Mouse (Mus musculus) kidney, postnatal 0 days (tissue): ENCODE measurements around the gene Idi2. TPM values are rescaled to one million over a fixed set of nuclear protein-coding genes. Genes with fewer than 3 reads are reported as not detected.
A peak's percentile ranks its signal among the peaks of the same experiment; 100 is the strongest.
"Not testable (repeated sequence)": the region's sequence is repeated elsewhere in the genome, so short reads cannot be mapped to it uniquely, and the experiment has no call there.

ENCODE experiments used
- ATAC-seq: fragments of 200-750 bp; cut with Nextera tagmentation; replicated peaks from 2 replicates; pipeline ENCODE4 v1.8.0; 2017; ENCODE audit warnings: low read depth, moderate number of reproducible peaks, moderate TSS enrichment, moderate library complexity; ENCODE audit not compliant: low FRiP score
- DNase-seq: peaks from one replicate; pipeline ENCODE4 v3.0.0-alpha.2; 2016; ENCODE audit warnings: low spot score
- H3K27ac ChIP-seq: fragments of 300-500 bp; sonication (generic); 2 replicates; pipeline ENCODE4 v1.5.1; 2014; ENCODE audit warnings: mild to moderate bottlenecking
- H3K27me3 ChIP-seq: fragments of 300-500 bp; sonication (generic); 2 replicates; pipeline ENCODE4 v1.6.1; 2014; ENCODE audit warnings: low read length, mixed read lengths; ENCODE audit not compliant: insufficient read depth
- H3K36me3 ChIP-seq: fragments of 300-500 bp; sonication (generic); 2 replicates; pipeline ENCODE4 v1.6.1; 2014; ENCODE audit warnings: low read length, mixed read lengths; ENCODE audit not compliant: insufficient read depth
- H3K4me1 ChIP-seq: fragments of 300-500 bp; sonication (generic); replicated peaks from 2 replicates; pipeline ENCODE4 v1.6.1; 2014; ENCODE audit warnings: antibody characterized with exemption, low read length, mixed read lengths; ENCODE audit not compliant: insufficient read depth
- H3K4me2 ChIP-seq: fragments of 300-500 bp; sonication (generic); 2 replicates; pipeline ENCODE4 v1.6.1; 2014; ENCODE audit warnings: mild to moderate bottlenecking, low read length, moderate library complexity, mixed read lengths
- H3K4me3 ChIP-seq: fragments of 300-500 bp; sonication (generic); replicated peaks from 2 replicates; pipeline ENCODE4 v1.5.1; 2014; ENCODE audit warnings: low read depth, low read length
- H3K9ac ChIP-seq: fragments of 300-500 bp; sonication (generic); 2 replicates; pipeline ENCODE4 v1.6.1; 2014; ENCODE audit warnings: low read depth, low read length
- H3K9me3 ChIP-seq: fragments of 300-500 bp; sonication (generic); replicated peaks from 2 replicates; pipeline ENCODE4 v1.6.1; 2016; ENCODE audit warnings: low read length, inconsistent platforms, mixed read lengths
- CTCF ChIP-seq: IDR thresholded peaks from 2 replicates; pipeline ENCODE4 v1.5.1; 2016; ENCODE audit warnings: antibody characterized with exemption, low read depth, mild to moderate bottlenecking, moderate library complexity
- WGBS: fragments of 180-500 bp; shearing (Covaris S2); extraction: QIAGEN DNeasy Blood & Tissue Kit; methylation state at CpG from one replicate; pipeline ENCODE4 v1.1.7; 2014; 5-methylcytosine and 5-hydroxymethylcytosine counted together
- polyA plus RNA-seq: library from polyadenylated mRNA; unstranded; fragments of >200 nt; fragmentation: Nextera tagmentation; extraction: Ambion mirVana; gene quantifications from 2 replicates; pipeline ENCODE4 v1.2.1, GENCODE M21; 2015

Idi2 gene
- polyA plus RNA-seq, 1 experiment from 2014 or later: not detected

GRCm38 (mm10) chr13:8972369-8972768 is 19.7 kb downstream of the Idi2 start:
- H3K27me3 ChIP-seq: no peaks in the 10 kb centered on the region
- H3K27ac ChIP-seq: no peak overlapping the region
- peaks cover 54% of the 10 kb centered on the region for H3K36me3 ChIP-seq
- peak; percentile 35; the same call in 1 of the 2 replicates for TF ChIP-seq CTCF
- no peak overlapping the region for H3K4me2 ChIP-seq
- no peaks in the 10 kb centered on the region for H3K4me1 ChIP-seq
- H3K9ac ChIP-seq: no peak overlapping the region
- no peak for ATAC-seq
- H3K4me3 ChIP-seq: no peak overlapping the region
- no peak for DNase-seq
- H3K9me3 ChIP-seq: no peaks in the 10 kb centered on the region

GRCm38 (mm10) chr13:8972972-8973371 is 20.3 kb downstream of the Idi2 start:
- whole genome bisulfite sequencing: 96% methylated on average over 3 of the region's 3 CpGs
- Histone ChIP-seq H3K36me3 (peaks cover 60% of the 10 kb centered on the region), H3K9ac (no peak overlapping the region), H3K27me3 (no peaks in the 10 kb centered on the region), H3K27ac (no peak overlapping the region), H3K9me3 (no peaks in the 10 kb centered on the region), H3K4me3 (no peak overlapping the region), H3K4me1 (no peaks in the 10 kb centered on the region), H3K4me2 (no peak overlapping the region)
- DNase-seq: no peak
- no peak for TF ChIP-seq CTCF
- ATAC-seq: no peak

DNA sequence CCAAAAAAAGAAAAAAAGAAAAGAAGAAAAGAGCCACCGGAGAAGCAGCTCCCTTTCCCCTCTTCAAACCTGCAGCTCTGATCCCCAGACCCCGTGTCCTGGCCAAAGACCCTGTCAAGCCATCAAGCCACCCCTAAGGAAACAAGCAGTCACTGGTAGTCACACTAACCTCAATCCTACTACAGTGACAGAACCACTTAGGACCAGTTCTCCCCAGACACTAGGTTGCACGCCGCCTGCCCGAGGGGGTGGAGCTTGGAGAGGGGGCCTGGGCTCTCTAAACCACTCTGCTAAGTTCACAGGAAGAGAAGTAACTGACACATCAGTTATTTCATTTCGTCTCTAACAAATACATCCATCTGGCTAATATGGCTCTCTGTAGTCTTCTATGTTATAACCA is 39.6 kb downstream of the Idi2 start:
- DNase-seq (no peak), ATAC-seq (no peak)
- no peak for TF ChIP-seq CTCF
- Histone ChIP-seq H3K27ac (no peak overlapping the region), H3K4me2 (no peak overlapping the region), H3K9me3 (no peaks in the 10 kb centered on the region), H3K9ac (no peak overlapping the region), H3K4me1 (peaks cover 6% of the 10 kb centered on the region; the same call in 1 of the 2 replicates), H3K27me3 (no peaks in the 10 kb centered on the region), H3K4me3 (no peak overlapping the region), H3K36me3 (peaks cover 19% of the 10 kb centered on the region; the same call in 1 of the 2 replicates)
- WGBS: 95% methylated on average over 6 of the region's 6 CpGs

DNA sequence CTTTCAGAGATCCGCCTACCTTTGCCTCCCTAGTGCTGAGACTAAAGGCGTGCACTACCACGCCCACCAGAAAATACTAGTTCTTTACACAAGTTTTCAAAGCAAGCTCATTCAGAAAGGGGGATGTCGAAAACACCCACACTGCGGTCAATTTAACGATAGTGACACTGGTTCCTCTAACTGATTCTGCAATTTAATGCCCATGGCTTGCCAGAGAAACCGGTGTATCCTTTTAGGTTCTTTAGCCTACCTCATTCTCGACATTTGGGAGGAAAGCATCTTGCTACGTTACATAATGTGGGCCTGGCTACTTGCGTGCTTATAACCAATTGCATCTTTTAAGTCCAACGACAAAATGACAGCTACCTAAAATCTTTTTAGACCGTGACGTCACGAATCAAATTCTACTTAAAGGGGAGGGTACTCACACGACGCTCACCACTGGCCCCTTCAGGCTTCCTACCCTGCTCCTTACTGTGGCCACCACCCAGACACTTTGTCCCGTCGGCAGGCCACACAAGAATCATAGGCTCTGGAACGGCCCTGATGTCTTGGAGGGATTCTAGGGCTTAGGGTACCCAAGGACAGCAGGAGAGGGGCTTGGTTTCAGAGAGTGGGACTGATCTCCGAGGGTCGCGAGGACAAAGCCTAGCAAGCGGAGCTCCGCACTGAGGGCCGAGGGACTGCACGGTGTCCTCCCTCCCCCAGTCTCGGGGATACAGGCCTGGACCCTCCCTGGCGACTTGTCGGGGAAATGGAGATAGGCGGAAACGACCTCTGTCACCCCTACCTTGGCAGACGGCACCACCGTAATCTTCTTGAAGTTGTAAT is 42.7 kb downstream of the Idi2 start:
- Histone ChIP-seq H3K27me3 (no peaks in the 10 kb centered on the region), H3K9me3 (no peaks in the 10 kb centered on the region), H3K36me3 (0 out of 2 replicates have a peak, but pooled peaks cover 2% of the 10 kb centered on the region), H3K4me3 (peak overlapping the region; percentile 88), H3K9ac (peak overlapping the region; percentile 70), H3K4me2 (peak overlapping the region; percentile 62), H3K27ac (peak overlapping the region; percentile 73), H3K4me1 (peaks cover 6% of the 10 kb centered on the region; the same call in 1 of the 2 replicates)
- DNase-seq (peak; percentile 62), ATAC-seq (peak; percentile 64)
- 3% methylated on average over 33 of the region's 33 CpGs for WGBS
- TF ChIP-seq CTCF: no peak

- Histone ChIP-seq H3K27me3 (no peaks in the 10 kb centered on the region), H3K4me3 (peak within 1 kb of the TSS; percentile 88), H3K27ac (peak within 1 kb of the TSS; percentile 88), H3K36me3 (0 out of 2 replicates have a peak, but pooled peaks cover 2% of the 10 kb centered on the region), H3K9ac (peak within 1 kb of the TSS; percentile 70), H3K4me2 (peak within 1 kb of the TSS; percentile 62), H3K9me3 (no peaks in the 10 kb centered on the region), H3K4me1 (peaks cover 6% of the 10 kb centered on the region; the same call in 1 of the 2 replicates)
- under 1% methylated on average over 51 of the region's 51 CpGs for WGBS
- peak; percentile 79 for TF ChIP-seq CTCF
- peak; percentile 98 for ATAC-seq
- DNase-seq: peak; percentile 97
Measured at GRCm38 (mm10) chr13:8995990-8996786, 43.5 kb downstream of the Idi2 start, which contains the start of gene Gtpbp4. Gene Gtpbp4 (minus strand): TSS chr13:8996083.

GRCm38 (mm10) chr13:8997221-8997620 is 44.6 kb downstream of the Idi2 start:
- 74% methylated on average over 5 of the region's 5 CpGs for WGBS
- H3K36me3 ChIP-seq, ATAC-seq, H3K9ac ChIP-seq, H3K27me3 ChIP-seq, H3K4me2 ChIP-seq, H3K27ac ChIP-seq, H3K9me3 ChIP-seq, H3K4me1 ChIP-seq, H3K4me3 ChIP-seq, DNase-seq: not testable (repeated sequence)
